Mouse (Mus musculus) T-helper 17 cell (primary cell): ENCODE measurements around the gene Pkd1l3.

Experiments used
- in situ Hi-C, 2 experiments: fragments of 300-600 bp; cut with MboI, MseI; formaldehyde crosslinking; loops; 1 replicate in 1 of 2; 2 replicates in 1 of 2; pipeline ENCODE4 v1.15.1; 2025; ENCODE audit warnings: high pct_unique_total_duplicates in 2 of 2

Gene Pkd1l3

GRCm38 (mm10) chr8:109614243-109615210 is at the start of gene Pkd1l3:
Gene Pkd1l3 (plus strand): TSS chr8:109614517.
- in situ Hi-C loops: loop anchor here (10.0 to 25.0 kb wide), 3 partner anchors 598 to 998 kb away; partner anchors contain the start of genes Cmtr2 (in 2 of the 2) and Vac14 (in 1 of the 2)

- in situ Hi-C loops: loop anchor here (5.0 to 25.0 kb wide), 3 partner anchors 43 to 1998 kb away; partner anchors contain the start of gene Dhodh (in 2 of the 2)
These were observed 49.6 kb upstream of the Pkd1l3 start for GRCm38 (mm10) chr8:109564766-109565165.

- in situ Hi-C loops: loop anchor here (5.0 to 25.0 kb wide), 2 partner anchors 42 to 1997 kb away; partner anchors contain the start of gene Dhodh (in 2 of the 2)
These were observed 48.6 kb upstream of the Pkd1l3 start, which contains the start of the genes Dhx38 and Txnl4b for GRCm38 (mm10) chr8:109565498-109566333. Gene Dhx38 (minus strand): TSS chr8:109565861. Gene Txnl4b (plus strand): TSS chr8:109565892.

GRCm38 (mm10) chr8:109571139-109571538 is 43.2 kb upstream of the Pkd1l3 start:
- in situ Hi-C loops: loop anchor here in 1 of 2 experiments (25.0 kb wide), 1 partner anchor 1991 kb away; no protein-coding TSS in a partner anchor

- in situ Hi-C loops: no loop called here
These were observed 38.0 kb upstream of the Pkd1l3 start for GRCm38 (mm10) chr8:109576311-109576710.

- in situ Hi-C loops: no loop called here
These were observed 35.4 kb upstream of the Pkd1l3 start, which contains the start of gene Hp for GRCm38 (mm10) chr8:109578900-109579301. Gene Hp (minus strand): TSS chr8:109579172.

GRCm38 (mm10) chr8:109584293-109584692 is 30.0 kb upstream of the Pkd1l3 start:
- in situ Hi-C loops: no loop called here

GRCm38 (mm10) chr8:109584830-109585229 is 29.5 kb upstream of the Pkd1l3 start:
- in situ Hi-C loops: no loop called here

- in situ Hi-C loops: no loop called here
These were observed 28.7 kb upstream of the Pkd1l3 start for GRCm38 (mm10) chr8:109585652-109586051.

GRCm38 (mm10) chr8:109586972-109587504 is 27.3 kb upstream of the Pkd1l3 start:
- in situ Hi-C loops: no loop called here

- in situ Hi-C loops: no loop called here
These were observed 23.4 kb upstream of the Pkd1l3 start for GRCm38 (mm10) chr8:109590901-109591300.

GRCm38 (mm10) chr8:109591367-109591766 is 22.9 kb upstream of the Pkd1l3 start:
- in situ Hi-C loops: no loop called here

- in situ Hi-C loops: no loop called here
These were observed 22.2 kb upstream of the Pkd1l3 start for GRCm38 (mm10) chr8:109592164-109592563.

- in situ Hi-C loops: no loop called here
These were observed 21.1 kb upstream of the Pkd1l3 start for GRCm38 (mm10) chr8:109593117-109593788.

- in situ Hi-C loops: no loop called here
These were observed 18.5 kb upstream of the Pkd1l3 start for GRCm38 (mm10) chr8:109595854-109596253.

- in situ Hi-C loops: loop anchor here (5.0 to 25.0 kb wide), 4 partner anchors 39 to 1006 kb away; partner anchors contain the start of genes Dhx38 (in 2 of the 2), Txnl4b (in 2 of the 2), Ap1g1 (in 1 of the 2) and Cmtr2 (in 1 of the 2)
These were observed 7.6 kb upstream of the Pkd1l3 start for GRCm38 (mm10) chr8:109606725-109607124.

- in situ Hi-C loops: loop anchor here (5.0 to 25.0 kb wide), 4 partner anchors 40 to 1005 kb away; partner anchors contain the start of genes Dhx38 (in 2 of the 2), Txnl4b (in 2 of the 2), Ap1g1 (in 1 of the 2) and Cmtr2 (in 1 of the 2)
These were observed 6.7 kb upstream of the Pkd1l3 start for GRCm38 (mm10) chr8:109607650-109608049.

- in situ Hi-C loops: loop anchor here (5.0 to 25.0 kb wide), 4 partner anchors 41 to 1004 kb away; partner anchors contain the start of genes Dhx38 (in 2 of the 2), Txnl4b (in 2 of the 2), Ap1g1 (in 1 of the 2) and Cmtr2 (in 1 of the 2)
These were observed 5.8 kb upstream of the Pkd1l3 start, which contains the start of gene Dhodh for GRCm38 (mm10) chr8:109608271-109609152. Gene Dhodh (minus strand): TSS chr8:109608673.

- in situ Hi-C loops: loop anchor here (5.0 to 25.0 kb wide), 4 partner anchors 42 to 1003 kb away; partner anchors contain the start of genes Dhx38 (in 2 of the 2), Txnl4b (in 2 of the 2), Ap1g1 (in 1 of the 2) and Cmtr2 (in 1 of the 2)
These were observed 5.2 kb upstream of the Pkd1l3 start for GRCm38 (mm10) chr8:109609153-109609502.
